Mouse (Mus musculus) limb, embryonic 10.5 days (tissue): ENCODE data around the gene Rint1. TPM values are rescaled to one million over a fixed set of nuclear protein-coding genes. Genes with fewer than 3 reads are reported as not detected.

Experiments
- DNase-seq: peaks from one replicate; pipeline ENCODE4 v3.0.0-alpha.2; 2017; ENCODE audit warnings: low spot score
- H3K27ac ChIP-seq: fragments of 300-500 bp; sonication (generic); 2 replicates; pipeline ENCODE4 v1.5.1; 2016; ENCODE audit warnings: mild to moderate bottlenecking
- H3K27me3 ChIP-seq: fragments of 300-500 bp; sonication (generic); 2 replicates; pipeline ENCODE4 v1.6.1; 2016; ENCODE audit warnings: low read depth, mild to moderate bottlenecking; ENCODE audit not compliant: poor library complexity, severe bottlenecking
- H3K36me3 ChIP-seq: fragments of 300-500 bp; sonication (generic); 2 replicates; pipeline ENCODE4 v1.6.1; 2016; ENCODE audit warnings: mild to moderate bottlenecking, moderate library complexity
- H3K4me1 ChIP-seq: fragments of 300-500 bp; sonication (generic); 2 replicates; pipeline ENCODE4 v1.6.1; 2016
- H3K4me3 ChIP-seq: fragments of 300-500 bp; sonication (generic); 2 replicates; pipeline ENCODE4 v1.5.1; 2016; ENCODE audit warnings: mild to moderate bottlenecking, moderate library complexity
- H3K9me3 ChIP-seq: fragments of 300-500 bp; sonication (generic); replicated peaks from 2 replicates; pipeline ENCODE4 v1.6.1; 2016; ENCODE audit warnings: mild to moderate bottlenecking
- WGBS: fragments of 180-500 bp; shearing (Covaris S2); methylation state at CpG from one replicate; pipeline ENCODE4 v1.1.7; 2016; 5-methylcytosine and 5-hydroxymethylcytosine counted together
- polyA plus RNA-seq: library from polyadenylated mRNA; unstranded; fragments of >200 nt; fragmentation: Nextera tagmentation; extraction: Ambion mirVana; gene quantifications from 2 replicates; pipeline ENCODE4 v1.2.1, GENCODE M21; 2016

Gene Rint1
- polyA plus RNA-seq, 1 experiment from 2014 or later: 41.7 TPM

GRCm38 (mm10) chr5:23861721-23862120, 74.2 kb downstream of the Rint1 start:
- DNase-seq: no peak
- H3K9me3 ChIP-seq: no peaks in the 10 kb centered on the region
- no peak overlapping the region for H3K4me3 ChIP-seq
- H3K4me1 ChIP-seq: no peaks in the 10 kb centered on the region
- WGBS: 93% methylated on average over 9 of the region's 9 CpGs
- H3K27me3 ChIP-seq: no peaks in the 10 kb centered on the region
- H3K27ac ChIP-seq: no peak overlapping the region
- peaks cover 53% of the 10 kb centered on the region for H3K36me3 ChIP-seq

GRCm38 (mm10) chr5:23862291-23862690, 74.8 kb downstream of the Rint1 start:
- no peak for DNase-seq
- Histone ChIP-seq H3K27ac (no peak overlapping the region), H3K4me1 (no peaks in the 10 kb centered on the region), H3K4me3 (no peak overlapping the region), H3K27me3 (no peaks in the 10 kb centered on the region), H3K9me3 (no peaks in the 10 kb centered on the region), H3K36me3 (peaks cover 48% of the 10 kb centered on the region)
- 85% methylated on average over 5 of the region's 5 CpGs for WGBS

- 81% methylated on average over 7 of the region's 7 CpGs for WGBS
- Histone ChIP-seq H3K27me3 (no peaks in the 10 kb centered on the region), H3K9me3 (no peaks in the 10 kb centered on the region), H3K36me3 (peaks cover 36% of the 10 kb centered on the region), H3K4me3 (no peak overlapping the region), H3K27ac (no peak overlapping the region), H3K4me1 (no peaks in the 10 kb centered on the region)
- DNase-seq: no peak
These were observed 75.9 kb downstream of the Rint1 start for GRCm38 (mm10) chr5:23863166-23864053.

GRCm38 (mm10) chr5:23864054-23864965, 76.8 kb downstream of the Rint1 start:
- no peaks in the 10 kb centered on the region for H3K4me1 ChIP-seq
- H3K36me3 ChIP-seq: peaks cover 27% of the 10 kb centered on the region
- DNase-seq: no peak
- 90% methylated on average over 13 of the region's 13 CpGs for WGBS
- no peak overlapping the region for H3K27ac ChIP-seq
- no peak overlapping the region for H3K4me3 ChIP-seq
- no peaks in the 10 kb centered on the region for H3K27me3 ChIP-seq
- no peaks in the 10 kb centered on the region for H3K9me3 ChIP-seq

GRCm38 (mm10) chr5:23865941-23866340, 78.4 kb downstream of the Rint1 start:
- Histone ChIP-seq H3K4me1 (no peaks in the 10 kb centered on the region), H3K9me3 (no peaks in the 10 kb centered on the region), H3K36me3 (peaks cover 11% of the 10 kb centered on the region), H3K4me3 (no peak overlapping the region), H3K27me3 (no peaks in the 10 kb centered on the region), H3K27ac (no peak overlapping the region)
- DNase-seq: no peak
- WGBS: 85% methylated on average over 5 of the region's 5 CpGs

Other genes with a start within 250 kb of the Rint1 start
- 36.9 and 44.1 TPM in 2 replicates for gene Srpk2, start 103.1 kb upstream of the Rint1 start, polyA plus RNA-seq
- gene Pus7, start 4.0 kb upstream of the Rint1 start, polyA plus RNA-seq: 41.0 and 49.3 TPM in 2 replicates
- gene Tomm7, start 56.5 kb downstream of the Rint1 start, polyA plus RNA-seq: 140 and 161 TPM in 2 replicates
- 15.8 and 23.3 TPM in 2 replicates for gene Fam126a, start 243.0 kb downstream of the Rint1 start, polyA plus RNA-seq